ENCODE assay signal across 8 mouse cellular contexts in genomic region chr1:75477264-75477965, GRCm38 (mm10). TPM values are rescaled to one million over a fixed set of nuclear protein-coding genes. Genes with fewer than 3 reads are reported as not detected.
A peak's percentile ranks its signal among the peaks of the same experiment; 100 is the strongest.
DNase-seq lines count a peak whose midpoint lies in the region; ATAC-seq and TF ChIP-seq lines count a peak whose summit lies in the region.

No protein-coding gene starts in this region.

- H3K4me1 ChIP-seq in limb, embryonic 14.5 days (ENCODE audit: control insufficient read depth, insufficient read depth, low read length): peaks cover 19% of the 10 kb centered on the region
- peaks cover 39% of the 10 kb centered on the region for H3K4me1 ChIP-seq in midbrain, embryonic 16.5 days (ENCODE audit: control insufficient read depth, insufficient read depth, low read length)
- peaks cover 19% of the 10 kb centered on the region for H3K4me1 ChIP-seq in spleen, adult 2 months (ENCODE audit: control insufficient read depth, insufficient read depth, insufficient read length)

- H3K4me2 ChIP-seq in limb, embryonic 14.5 days (replicated peaks; ENCODE audit: low read depth, low read length, severe bottlenecking): peak overlapping the region; percentile 75
- H3K4me2 ChIP-seq in midbrain, embryonic 16.5 days (ENCODE audit: low read length): peak overlapping the region; percentile 80

- H3K4me3 ChIP-seq in limb, embryonic 14.5 days (replicated peaks; ENCODE audit: low read length): peak overlapping the region; percentile 68
- peak overlapping the region; percentile 74 for H3K4me3 ChIP-seq in midbrain, embryonic 16.5 days (ENCODE audit: low read depth, low read length)
- H3K4me3 ChIP-seq in spleen, adult 2 months (ENCODE audit: extremely low read depth, insufficient read depth, insufficient read length): no peak overlapping the region; the same call in 1 of the 2 replicates

- H3K36me3 ChIP-seq in limb, embryonic 14.5 days (ENCODE audit: control insufficient read depth, insufficient read depth, low read length): peaks cover 43% of the 10 kb centered on the region
- H3K36me3 ChIP-seq in midbrain, embryonic 16.5 days (ENCODE audit: control insufficient read depth, insufficient read depth, low read length): peaks cover 31% of the 10 kb centered on the region
- peaks cover 16% of the 10 kb centered on the region for H3K36me3 ChIP-seq in spleen, adult 2 months (ENCODE audit: control insufficient read depth, insufficient read depth, low read length)

- no peak for ATAC-seq in limb, embryonic 14.5 days (ENCODE audit: low FRiP score, low read depth)
- ATAC-seq in midbrain, embryonic 16.5 days: peak; percentile 15; the same call in 1 of the 2 replicates

- H3K9ac ChIP-seq in limb, embryonic 14.5 days (ENCODE audit: low read depth, low read length, severe bottlenecking): no peak overlapping the region
- H3K9ac ChIP-seq in midbrain, embryonic 16.5 days (ENCODE audit: low read depth, low read length): peak overlapping the region; percentile 47

- H3K9me3 ChIP-seq in limb, embryonic 14.5 days (ENCODE audit: control insufficient read depth, low read length): no peaks in the 10 kb centered on the region
- H3K9me3 ChIP-seq in midbrain, embryonic 16.5 days (replicated peaks; ENCODE audit: control insufficient read depth, low read length, poor library complexity, severe bottlenecking): no peaks in the 10 kb centered on the region

- peaks cover 5% of the 10 kb centered on the region; the same call in 1 of the 2 replicates for H3K27me3 ChIP-seq in limb, embryonic 14.5 days (ENCODE audit: control insufficient read depth, insufficient read depth, low read length)
- H3K27me3 ChIP-seq in midbrain, embryonic 16.5 days (ENCODE audit: control insufficient read depth, insufficient read depth, low read depth, low read length): no peaks in the 10 kb centered on the region
- H3K27me3 ChIP-seq in spleen, adult 2 months (ENCODE audit: control insufficient read depth, insufficient read depth, low read length): no peaks in the 10 kb centered on the region

- H3K27ac ChIP-seq in limb, embryonic 14.5 days (replicated peaks; ENCODE audit: low read depth, low read length): no peak overlapping the region
- peak overlapping the region; percentile 43; the same call in 1 of the 2 replicates for H3K27ac ChIP-seq in midbrain, embryonic 16.5 days (ENCODE audit: low read length)
- H3K27ac ChIP-seq in spleen, adult 2 months (ENCODE audit: insufficient read depth, low read length): no peak overlapping the region

- peak; percentile 70 to 86 for DNase-seq in heart, adult 18-20 months
- no peak for DNase-seq in heart, postnatal 25 days (ENCODE audit: low spot score)
- peak; percentile 92 for DNase-seq in embryo, embryonic 10 days (ENCODE audit: low spot score)
- peak; percentile 63 to 73 for DNase-seq in gastrocnemius, postnatal 36 days
- peak; percentile 92 for DNase-seq in kidney, adult 18-20 months
- DNase-seq in limb, embryonic 14.5 days (ENCODE audit: low spot score): peak; percentile 80
- peak; percentile 54 to 84 for DNase-seq in spleen, adult 2 months (ENCODE audit: low read depth in 1 of 2, low spot score in 2 of 2)

- TF ChIP-seq POLR2A in limb, embryonic 14.5 days (IDR thresholded peaks at IDR 0.05; ENCODE audit: borderline replicate concordance, extremely low read depth, insufficient read depth, insufficient read length): no peak
- TF ChIP-seq POLR2A in spleen, adult 2 months (IDR thresholded peaks at IDR 0.05; ENCODE audit: low read depth, low read length): no peak

- WGBS in limb, embryonic 14.5 days: 17% methylated on average over 35 of the region's 35 CpGs
- 9% methylated on average over 35 of the region's 35 CpGs for WGBS in midbrain, embryonic 16.5 days
- WGBS in spleen, adult 2 months: 10% methylated on average over 35 of the region's 35 CpGs

- intact Hi-C loops in heart, postnatal 25 days (cut with DNase I): loop anchor here (1.0 to 5.0 kb wide), 2 partner anchors 45 to 82 kb away; partner anchors contain the start of gene Stk11ip
- intact Hi-C loops in gastrocnemius, postnatal 36 days (cut with DNase I): loop anchor here (1.0 kb wide), 1 partner anchor 82 kb away; no protein-coding TSS in a partner anchor

- TF ChIP-seq CTCF in spleen, adult 2 months (IDR thresholded peaks at IDR 0.05; ENCODE audit: extremely low read depth, insufficient read depth, insufficient read length, insufficient replicate concordance): peak; percentile 74

RNA-seq across cellular contexts. Expression of gene Chpf, which starts 1.7 kb away (rescaled TPM):
- total RNA-seq in heart, adult 18-20 months (2021): 10 to 100 TPM; 22.0 to 22.4 TPM
- total RNA-seq in heart, postnatal 25 days (2021): 10 to 100 TPM; 26.4 to 28.2 TPM
- total RNA-seq in gastrocnemius, postnatal 36 days (2021): 1 to 10 TPM; 6.2 to 7.0 TPM
- 104 and 148 TPM in 2 replicates for polyA plus RNA-seq in limb, embryonic 14.5 days (2012; rRNA removed)
- polyA plus RNA-seq in limb, embryonic 14.5 days (2014; fragmentation: Nextera tagmentation; extraction: Ambion mirVana): 61.6 and 65.0 TPM in 2 replicates
- polyA plus RNA-seq in midbrain, embryonic 16.5 days (2015; fragmentation: Nextera tagmentation; extraction: Ambion mirVana): 34.8 and 37.5 TPM in 2 replicates
- polyA plus RNA-seq in spleen, adult 2 months (2012; rRNA removed): 30.4 and 40.6 TPM in 2 replicates

RNA-seq across cellular contexts. Expression of gene Tmem198, which starts 1.9 kb away (rescaled TPM):
- total RNA-seq in heart, adult 18-20 months (2021): under 1 TPM; 0.30 to 0.46 TPM
- total RNA-seq in heart, postnatal 25 days (2021): under 1 TPM; 0.42 to 0.61 TPM
- under 1 TPM; 0.12 to 0.26 TPM for total RNA-seq in gastrocnemius, postnatal 36 days (2021)
- polyA plus RNA-seq in limb, embryonic 14.5 days (2012; rRNA removed): 1.4 and 2.0 TPM in 2 replicates
- 0.51 and 1.1 TPM in 2 replicates for polyA plus RNA-seq in limb, embryonic 14.5 days (2014; fragmentation: Nextera tagmentation; extraction: Ambion mirVana)
- 52.0 and 56.7 TPM in 2 replicates for polyA plus RNA-seq in midbrain, embryonic 16.5 days (2015; fragmentation: Nextera tagmentation; extraction: Ambion mirVana)
- 2.6 and 3.6 TPM in 2 replicates for polyA plus RNA-seq in spleen, adult 2 months (2012; rRNA removed)

RNA-seq across cellular contexts. Expression of gene Asic4, which starts 27.2 kb away (rescaled TPM):
- not detected for total RNA-seq in heart, adult 18-20 months (2021)
- not detected for total RNA-seq in heart, postnatal 25 days (2021)
- not detected for total RNA-seq in gastrocnemius, postnatal 36 days (2021)
- polyA plus RNA-seq in limb, embryonic 14.5 days (2012; rRNA removed): 0.35 and 0.72 TPM in 2 replicates
- polyA plus RNA-seq in limb, embryonic 14.5 days (2014; fragmentation: Nextera tagmentation; extraction: Ambion mirVana): 0.10 and 0.15 TPM in 2 replicates
- polyA plus RNA-seq in midbrain, embryonic 16.5 days (2015; fragmentation: Nextera tagmentation; extraction: Ambion mirVana): 45.4 and 54.8 TPM in 2 replicates
- polyA plus RNA-seq in spleen, adult 2 months (2012; rRNA removed): 0.02 and 0.05 TPM in 2 replicates

RNA-seq across cellular contexts. Expression of gene Obsl1, which starts 28.8 kb away (rescaled TPM):
- total RNA-seq in heart, adult 18-20 months (2021): 100 to 1,000 TPM; 107 to 108 TPM
- total RNA-seq in heart, postnatal 25 days (2021): 100 to 1,000 TPM; 147 to 150 TPM
- 10 to 100 TPM; 41.4 to 52.1 TPM for total RNA-seq in gastrocnemius, postnatal 36 days (2021)
- 315 and 381 TPM in 2 replicates for polyA plus RNA-seq in limb, embryonic 14.5 days (2012; rRNA removed)
- polyA plus RNA-seq in limb, embryonic 14.5 days (2014; fragmentation: Nextera tagmentation; extraction: Ambion mirVana): 108 and 120 TPM in 2 replicates
- 23.1 and 24.2 TPM in 2 replicates for polyA plus RNA-seq in midbrain, embryonic 16.5 days (2015; fragmentation: Nextera tagmentation; extraction: Ambion mirVana)
- 7.8 and 7.9 TPM in 2 replicates for polyA plus RNA-seq in spleen, adult 2 months (2012; rRNA removed)

RNA-seq across cellular contexts. Expression of gene Inha, which starts 29.5 kb away (rescaled TPM):
- 1 to 10 TPM; 3.0 to 3.1 TPM for total RNA-seq in heart, adult 18-20 months (2021)
- 1 to 10 TPM; 4.8 to 5.0 TPM for total RNA-seq in heart, postnatal 25 days (2021)
- 1 to 10 TPM; 2.5 to 5.8 TPM for total RNA-seq in gastrocnemius, postnatal 36 days (2021)
- 64.2 and 89.2 TPM in 2 replicates for polyA plus RNA-seq in limb, embryonic 14.5 days (2012; rRNA removed)
- polyA plus RNA-seq in limb, embryonic 14.5 days (2014; fragmentation: Nextera tagmentation; extraction: Ambion mirVana): 10.0 and 10.5 TPM in 2 replicates
- 19.7 and 21.2 TPM in 2 replicates for polyA plus RNA-seq in midbrain, embryonic 16.5 days (2015; fragmentation: Nextera tagmentation; extraction: Ambion mirVana)
- 2.9 TPM in 2 replicates for polyA plus RNA-seq in spleen, adult 2 months (2012; rRNA removed)
